Mouse (Mus musculus): ENCODE results near the gene Tgm7. TPM values are rescaled to one million over a fixed set of nuclear protein-coding genes. Genes with fewer than 3 reads are reported as not detected.

Gene Tgm7
- polyA plus RNA-seq, 1 experiment from 2014 or later = not detected

GRCm38 (mm10) chr2:121069506-121069905, 40.1 kb downstream of the Tgm7 start:
- no peaks in the 10 kb centered on the region for H3K4me1 ChIP-seq
- H3K27me3 ChIP-seq (replicated peaks) = no peaks in the 10 kb centered on the region
- no peak overlapping the region for H3K9ac ChIP-seq (replicated peaks)
- H3K9me3 ChIP-seq (replicated peaks) = no peaks in the 10 kb centered on the region
- H3K36me3 ChIP-seq = no peaks in the 10 kb centered on the region
- H3K4me3 ChIP-seq (replicated peaks) = no peak overlapping the region
- H3K27ac ChIP-seq (replicated peaks) = no peak overlapping the region
- 66% methylated on average over 6 of the region's 6 CpGs for WGBS
- no peak for ATAC-seq (ENCODE audit: low FRiP score)
- H3K4me2 ChIP-seq = no peak overlapping the region

GRCm38 (mm10) chr2:121067116-121067515, 42.5 kb downstream of the Tgm7 start:
- Histone ChIP-seq H3K9ac (replicated peaks) (no peak overlapping the region), H3K4me2 (no peak overlapping the region), H3K9me3 (replicated peaks) (no peaks in the 10 kb centered on the region), H3K36me3 (no peaks in the 10 kb centered on the region), H3K4me1 (no peaks in the 10 kb centered on the region), H3K27me3 (replicated peaks) (no peaks in the 10 kb centered on the region), H3K27ac (replicated peaks) (no peak overlapping the region), H3K4me3 (replicated peaks) (no peak overlapping the region)
- no peak for ATAC-seq (ENCODE audit: low FRiP score)
- WGBS = 64% methylated on average over 4 of the region's 4 CpGs

DNA sequence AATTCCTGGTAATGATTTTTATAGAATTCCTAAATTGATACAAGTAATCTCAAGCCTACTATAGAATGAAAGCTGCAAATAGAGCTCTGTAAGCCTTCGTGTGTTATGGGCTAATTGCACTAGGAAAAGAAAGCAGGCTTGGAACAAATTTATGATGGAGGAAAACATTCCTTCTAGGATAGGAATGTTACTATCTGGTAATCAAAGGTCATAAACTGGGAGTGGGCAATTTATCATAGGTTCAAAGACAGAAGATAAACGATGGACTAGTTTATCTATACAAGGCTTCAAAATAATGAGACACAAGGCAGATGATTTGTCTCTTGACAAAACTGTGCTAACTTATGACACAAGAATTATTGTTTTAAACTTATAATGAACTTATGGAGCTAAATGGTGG, 48.3 kb downstream of the Tgm7 start:
- no peaks in the 10 kb centered on the region for H3K36me3 ChIP-seq
- H3K4me1 ChIP-seq = no peaks in the 10 kb centered on the region
- no peak overlapping the region for H3K4me3 ChIP-seq (replicated peaks)
- no peak overlapping the region for H3K9ac ChIP-seq (replicated peaks)
- no peaks in the 10 kb centered on the region for H3K9me3 ChIP-seq (replicated peaks)
- H3K27ac ChIP-seq (replicated peaks) = no peak overlapping the region
- no peak for ATAC-seq (ENCODE audit: low FRiP score)
- WGBS = 58% methylated on average over 2 of the region's 2 CpGs
- no peak overlapping the region for H3K4me2 ChIP-seq
- no peaks in the 10 kb centered on the region for H3K27me3 ChIP-seq (replicated peaks)

- no peaks in the 10 kb centered on the region for H3K4me1 ChIP-seq
- no peak for ATAC-seq (ENCODE audit: low FRiP score)
- H3K9ac ChIP-seq (replicated peaks) = no peak overlapping the region
- no peak overlapping the region for H3K4me3 ChIP-seq (replicated peaks)
- 63% methylated on average over 6 of the region's 6 CpGs for WGBS
- H3K27me3 ChIP-seq (replicated peaks) = no peaks in the 10 kb centered on the region
- no peaks in the 10 kb centered on the region for H3K36me3 ChIP-seq
- no peak overlapping the region for H3K4me2 ChIP-seq
- no peaks in the 10 kb centered on the region for H3K9me3 ChIP-seq (replicated peaks)
- H3K27ac ChIP-seq (replicated peaks) = no peak overlapping the region
These were observed 51.6 kb downstream of the Tgm7 start for GRCm38 (mm10) chr2:121057997-121058396.

- no peak overlapping the region for H3K9ac ChIP-seq (replicated peaks)
- H3K27ac ChIP-seq (replicated peaks) = no peak overlapping the region
- H3K4me2 ChIP-seq = no peak overlapping the region
- H3K9me3 ChIP-seq (replicated peaks) = no peaks in the 10 kb centered on the region
- H3K27me3 ChIP-seq (replicated peaks) = no peaks in the 10 kb centered on the region
- ATAC-seq (ENCODE audit: low FRiP score) = no peak
- H3K4me1 ChIP-seq = no peaks in the 10 kb centered on the region
- 84% methylated on average over 6 of the region's 6 CpGs for WGBS
- no peaks in the 10 kb centered on the region for H3K36me3 ChIP-seq
- no peak overlapping the region for H3K4me3 ChIP-seq (replicated peaks)
These were observed 53.7 kb downstream of the Tgm7 start for GRCm38 (mm10) chr2:121055915-121056314.

DNA sequence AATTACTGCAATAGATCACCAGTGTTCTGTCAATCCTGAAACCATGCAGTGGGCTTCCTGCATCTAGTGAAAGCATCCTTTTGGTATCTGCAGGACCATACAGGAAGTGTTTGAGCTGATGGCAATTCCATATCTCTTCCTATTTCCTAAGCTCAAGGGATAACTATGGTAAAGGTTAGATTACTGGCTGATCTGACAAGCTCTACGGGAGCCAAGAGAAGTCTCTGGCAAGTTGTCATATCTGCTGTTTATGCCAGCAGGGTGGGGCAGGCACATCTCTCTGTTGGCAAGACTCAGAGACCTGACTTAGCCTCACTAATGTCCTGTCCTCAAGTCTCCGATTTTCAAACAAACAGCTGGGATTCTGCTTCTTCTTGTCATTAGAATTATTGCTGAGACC, 55.5 kb downstream of the Tgm7 start:
- no peaks in the 10 kb centered on the region for H3K4me1 ChIP-seq
- no peak overlapping the region for H3K4me3 ChIP-seq (replicated peaks)
- H3K4me2 ChIP-seq = no peak overlapping the region
- 81% methylated on average over 2 of the region's 2 CpGs for WGBS
- no peaks in the 10 kb centered on the region for H3K27me3 ChIP-seq (replicated peaks)
- ATAC-seq (ENCODE audit: low FRiP score) = no peak
- H3K36me3 ChIP-seq = no peaks in the 10 kb centered on the region
- H3K9ac ChIP-seq (replicated peaks) = no peak overlapping the region
- H3K9me3 ChIP-seq (replicated peaks) = no peaks in the 10 kb centered on the region
- H3K27ac ChIP-seq (replicated peaks) = no peak overlapping the region

DNA sequence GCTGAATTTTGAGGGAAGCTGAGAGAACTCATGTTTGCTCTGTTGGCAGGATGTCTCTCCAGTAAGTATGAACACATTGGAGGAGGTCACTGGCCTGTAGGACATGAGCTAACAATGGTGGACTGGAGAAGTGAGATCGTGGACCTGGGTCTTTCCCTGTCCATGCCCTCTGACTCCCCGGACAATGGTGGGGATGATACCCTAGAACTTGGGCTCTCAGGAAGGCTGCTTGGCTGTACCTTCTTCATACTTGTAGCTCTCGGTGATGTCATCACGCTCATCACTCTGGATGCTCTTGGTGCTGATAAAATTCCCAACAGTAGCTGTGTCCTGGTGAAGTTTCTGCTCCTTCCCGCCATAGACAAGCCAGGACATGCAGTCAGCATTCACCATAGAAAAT, 57.4 kb downstream of the Tgm7 start:
- Histone ChIP-seq H3K27ac (replicated peaks) (no peak overlapping the region), H3K9me3 (replicated peaks) (no peaks in the 10 kb centered on the region), H3K9ac (replicated peaks) (no peak overlapping the region), H3K4me3 (replicated peaks) (no peak overlapping the region), H3K27me3 (replicated peaks) (no peaks in the 10 kb centered on the region), H3K4me1 (no peaks in the 10 kb centered on the region), H3K4me2 (no peak overlapping the region), H3K36me3 (no peaks in the 10 kb centered on the region)
- ATAC-seq (ENCODE audit: low FRiP score) = no peak
- WGBS = 92% methylated on average over 5 of the region's 5 CpGs

- no peaks in the 10 kb centered on the region for H3K4me1 ChIP-seq
- H3K27me3 ChIP-seq (replicated peaks) = no peaks in the 10 kb centered on the region
- no peak overlapping the region for H3K4me2 ChIP-seq
- no peaks in the 10 kb centered on the region for H3K36me3 ChIP-seq
- 81% methylated on average over 4 of the region's 4 CpGs for WGBS
- no peaks in the 10 kb centered on the region for H3K9me3 ChIP-seq (replicated peaks)
- H3K4me3 ChIP-seq (replicated peaks) = no peak overlapping the region
- no peak overlapping the region for H3K27ac ChIP-seq (replicated peaks)
- no peak overlapping the region for H3K9ac ChIP-seq (replicated peaks)
- ATAC-seq (ENCODE audit: low FRiP score) = no peak
These were observed 63.9 kb downstream of the Tgm7 start for GRCm38 (mm10) chr2:121045653-121046052.

Other genes starting within 250 kb of the Tgm7 start
- 29.7 and 33.0 TPM in 2 replicates for gene Ubr1, start 139.1 kb downstream of the Tgm7 start, polyA plus RNA-seq (2015; fragmentation: Nextera tagmentation; extraction: Ambion mirVana)
- 15.0 and 15.1 TPM in 2 replicates for gene Tmem62, start 132.8 kb downstream of the Tgm7 start, polyA plus RNA-seq (2015; fragmentation: Nextera tagmentation; extraction: Ambion mirVana)
- gene Ccndbp1, start 101.4 kb downstream of the Tgm7 start, polyA plus RNA-seq (2015; fragmentation: Nextera tagmentation; extraction: Ambion mirVana) = 78.0 and 81.7 TPM in 2 replicates
- gene Epb42, start 72.7 kb downstream of the Tgm7 start, polyA plus RNA-seq (2015; fragmentation: Nextera tagmentation; extraction: Ambion mirVana) = 0.37 and 0.75 TPM in 2 replicates
- 0.09 and 0.14 TPM in 2 replicates for gene Tgm5, start 24.0 kb downstream of the Tgm7 start, polyA plus RNA-seq (2015; fragmentation: Nextera tagmentation; extraction: Ambion mirVana)
- 27.1 and 27.6 TPM in 2 replicates for gene Adal, start 30.6 kb upstream of the Tgm7 start, polyA plus RNA-seq (2015; fragmentation: Nextera tagmentation; extraction: Ambion mirVana)
- gene Lcmt2, start 30.9 kb upstream of the Tgm7 start, polyA plus RNA-seq (2015; fragmentation: Nextera tagmentation; extraction: Ambion mirVana) = 18.9 and 21.5 TPM in 2 replicates
- gene Tubgcp4, start 60.9 kb upstream of the Tgm7 start, polyA plus RNA-seq (2015; fragmentation: Nextera tagmentation; extraction: Ambion mirVana) = 45.2 and 47.2 TPM in 2 replicates
- 6.0 and 6.8 TPM in 2 replicates for gene Zscan29, start 61.3 kb upstream of the Tgm7 start, polyA plus RNA-seq (2015; fragmentation: Nextera tagmentation; extraction: Ambion mirVana)
- 131 and 146 TPM in 2 replicates for gene Trp53bp1, start 161.6 kb upstream of the Tgm7 start, polyA plus RNA-seq (2015; fragmentation: Nextera tagmentation; extraction: Ambion mirVana)
- gene Map1a, start 179.8 kb upstream of the Tgm7 start, polyA plus RNA-seq (2015; fragmentation: Nextera tagmentation; extraction: Ambion mirVana) = 32.5 and 38.6 TPM in 2 replicates
- gene Ppip5k1, start 245.6 kb upstream of the Tgm7 start, polyA plus RNA-seq (2015; fragmentation: Nextera tagmentation; extraction: Ambion mirVana) = 20.5 and 22.0 TPM in 2 replicates
- gene Ckmt1, start 247.9 kb upstream of the Tgm7 start, polyA plus RNA-seq (2015; fragmentation: Nextera tagmentation; extraction: Ambion mirVana) = 131 and 149 TPM in 2 replicates